ENCODE assay signal across 8 mouse cellular contexts in genomic region chr10:118121937-118122285, GRCm38 (mm10). TPM values are rescaled to one million over a fixed set of nuclear protein-coding genes. Genes with fewer than 3 reads are reported as not detected.
DNase-seq lines count a peak whose midpoint lies in the region; ATAC-seq lines count a peak whose summit lies in the region.

No protein-coding gene starts in this region.

- H3K4me1 ChIP-seq in hindbrain, embryonic 16.5 days (ENCODE audit: control insufficient read depth, insufficient read depth, low read depth, low read length) = no peaks in the 10 kb centered on the region
- peaks cover 19% of the 10 kb centered on the region for H3K4me1 ChIP-seq in neural tube, embryonic 13.5 days (replicated peaks)

- ATAC-seq in hindbrain, embryonic 16.5 days = peak; percentile 91
- peak; percentile 79 for ATAC-seq in neural tube, embryonic 13.5 days (ENCODE audit: low read depth)
- ATAC-seq in erythroid progenitor cell, adult 5-6 weeks (replicated peaks; ENCODE audit: low FRiP score, poor library complexity, severe bottlenecking) = no peak

- H3K9ac ChIP-seq in hindbrain, embryonic 16.5 days (ENCODE audit: low read depth, low read length) = no peak overlapping the region
- H3K9ac ChIP-seq in neural tube, embryonic 13.5 days = no peak overlapping the region

- no peaks in the 10 kb centered on the region for H3K36me3 ChIP-seq in hindbrain, embryonic 16.5 days (ENCODE audit: control insufficient read depth, insufficient read depth, low read length)
- H3K36me3 ChIP-seq in neural tube, embryonic 13.5 days = no peaks in the 10 kb centered on the region

- no peaks in the 10 kb centered on the region for H3K27me3 ChIP-seq in hindbrain, embryonic 16.5 days (replicated peaks; ENCODE audit: control insufficient read depth, insufficient read depth, low read length)
- no peaks in the 10 kb centered on the region for H3K27me3 ChIP-seq in neural tube, embryonic 13.5 days

- no peak overlapping the region for H3K27ac ChIP-seq in hindbrain, embryonic 16.5 days (ENCODE audit: low read depth, low read length)
- H3K27ac ChIP-seq in neural tube, embryonic 13.5 days (replicated peaks) = peak overlapping the region; percentile 62

- 35% methylated on average over 13 of the region's 13 CpGs for WGBS in hindbrain, embryonic 16.5 days
- WGBS in neural tube, embryonic 13.5 days = 43% methylated on average over 13 of the region's 13 CpGs

- no peaks in the 10 kb centered on the region for H3K9me3 ChIP-seq in hindbrain, embryonic 16.5 days (ENCODE audit: control insufficient read depth, low read length)
- H3K9me3 ChIP-seq in neural tube, embryonic 13.5 days = no peaks in the 10 kb centered on the region

- peak overlapping the region; percentile 43 for H3K4me2 ChIP-seq in hindbrain, embryonic 16.5 days (ENCODE audit: low read length)
- H3K4me2 ChIP-seq in neural tube, embryonic 13.5 days = peak overlapping the region; percentile 38

- no peak overlapping the region for H3K4me3 ChIP-seq in hindbrain, embryonic 16.5 days (ENCODE audit: low read length)
- no peak overlapping the region for H3K4me3 ChIP-seq in neural tube, embryonic 13.5 days

- DNase-seq in adrenal gland, postnatal 14 days = peak; percentile 28
- no peak for DNase-seq in adrenal gland, postnatal 10 days
- DNase-seq in right cerebral cortex, postnatal 10 days (ENCODE audit: low spot score in 2 of 2) = peak; percentile 32 to 54
- DNase-seq in right cerebral cortex, postnatal 36 days (ENCODE audit: low spot score in 2 of 2) = no peak
- no peak for DNase-seq in frontal cortex, postnatal 14 days (ENCODE audit: low spot score in 2 of 2)

RNA-seq across cellular contexts. Expression of gene Mdm1, which starts 19.7 kb away (rescaled TPM):
- total RNA-seq in adrenal gland, postnatal 14 days (2021) = 15.7 and 17.6 TPM in 2 replicates
- total RNA-seq in adrenal gland, postnatal 10 days (2021) = 10 to 100 TPM; 15.5 to 17.8 TPM
- polyA plus RNA-seq in hindbrain, embryonic 16.5 days (2015; fragmentation: Nextera tagmentation; extraction: Ambion mirVana) = 27.9 TPM in 2 replicates
- 28.8 and 32.2 TPM in 2 replicates for polyA plus RNA-seq in neural tube, embryonic 13.5 days (2015; fragmentation: Nextera tagmentation; extraction: Ambion mirVana)
- 8.0 and 12.3 TPM in 2 replicates for total RNA-seq in erythroid progenitor cell, adult 5-6 weeks (2015; ENCODE audit: low replicate concordance)
- total RNA-seq in erythroid progenitor cell, adult 5-6 weeks (2017; ENCODE audit: low replicate concordance) = 30.4 and 41.5 TPM in 2 replicates

Comparison
In these comparisons a context has a peak if more than half of its experiments do, and no peak if none do; other contexts are left out.
1. DNase-seq: peak in adrenal gland, postnatal 14 days (single experiment) and right cerebral cortex, postnatal 10 days (2 of 2); none in adrenal gland, postnatal 10 days (single experiment), right cerebral cortex, postnatal 36 days (0 of 2) and frontal cortex, postnatal 14 days (0 of 2).